Mouse (Mus musculus): ENCODE measurements at regions not wholly inside any gene's neighbourhood (a gene's known extent, or its start where the extent isn't known, plus 50 kb on each side); places are given as distances from the start of the nearest gene placed in this dataset.

GRCm38 (mm10) chr3:63538881-63539280, 55.2 kb upstream of the Gm34302 start:
- TF ChIP-seq POLR2A (IDR thresholded peaks at IDR 0.05; ENCODE audit: low read depth, low read length) (no peak), CTCF (conservative IDR thresholded peaks at IDR 0.05; ENCODE audit: insufficient read depth, insufficient read length, low read depth, low read length) (no peak)

Measured in kidney, adult 2 months (tissue).